Mouse (Mus musculus): ENCODE measurements around the gene Ier5l. TPM values are rescaled to one million over a fixed set of nuclear protein-coding genes. Genes with fewer than 3 reads are reported as not detected.

Ier5l gene
- total RNA-seq, 2 experiments from 2014 or later, result 2.1 to 2.5 TPM

- DNase-seq, result peak; percentile 76
These were observed 3.7 kb downstream of the Ier5l start for GRCm38 (mm10) chr2:30470143-30470946.

GRCm38 (mm10) chr2:30469796-30470142 is 4.2 kb downstream of the Ier5l start:
- peak; percentile 70 for DNase-seq

GRCm38 (mm10) chr2:30469009-30469408 is 5.0 kb downstream of the Ier5l start:
- no peak for DNase-seq

GRCm38 (mm10) chr2:30466787-30467186 is 7.2 kb downstream of the Ier5l start:
- no peak for DNase-seq

GRCm38 (mm10) chr2:30464411-30464810 is 9.6 kb downstream of the Ier5l start:
- no peak for DNase-seq

- peak; percentile 71 for DNase-seq
These were observed 10.1 kb downstream of the Ier5l start for GRCm38 (mm10) chr2:30463904-30464330.

- no peak for DNase-seq
These were observed 10.7 kb downstream of the Ier5l start for GRCm38 (mm10) chr2:30463341-30463761.

- no peak for DNase-seq
These were observed 14.8 kb downstream of the Ier5l start for GRCm38 (mm10) chr2:30459241-30459640.

- no peak for DNase-seq
These were observed 15.7 kb downstream of the Ier5l start for GRCm38 (mm10) chr2:30458349-30458748.

GRCm38 (mm10) chr2:30456104-30456980 is 17.7 kb downstream of the Ier5l start:
- DNase-seq, result no peak

- no peak for DNase-seq
These were observed 19.4 kb downstream of the Ier5l start for GRCm38 (mm10) chr2:30454587-30454986.

- no peak for DNase-seq
These were observed 20.4 kb downstream of the Ier5l start for GRCm38 (mm10) chr2:30453570-30453969.

- DNase-seq, result no peak
These were observed 22.5 kb downstream of the Ier5l start for GRCm38 (mm10) chr2:30451525-30451924.

- no peak for DNase-seq
These were observed 23.5 kb downstream of the Ier5l start for GRCm38 (mm10) chr2:30450530-30450929.

GRCm38 (mm10) chr2:30448371-30448770 is 25.6 kb downstream of the Ier5l start:
- DNase-seq, result no peak

GRCm38 (mm10) chr2:30446891-30447826 is 26.9 kb downstream of the Ier5l start:
- peak; percentile 56 for DNase-seq

GRCm38 (mm10) chr2:30445312-30445711 is 28.7 kb downstream of the Ier5l start:
- no peak for DNase-seq

GRCm38 (mm10) chr2:30444450-30444849 is 29.6 kb downstream of the Ier5l start:
- no peak for DNase-seq

GRCm38 (mm10) chr2:30444006-30444405 is 30.0 kb downstream of the Ier5l start:
- no peak for DNase-seq

GRCm38 (mm10) chr2:30443281-30443680 is 30.7 kb downstream of the Ier5l start:
- DNase-seq, result no peak

GRCm38 (mm10) chr2:30442498-30442890 is 31.5 kb downstream of the Ier5l start:
- DNase-seq, result no peak

Data from gastrocnemius, postnatal 25 days (tissue).